Mouse (Mus musculus) embryonic facial prominence, embryonic 14.5 days (tissue): ENCODE results near the gene Fblim1. TPM values are rescaled to one million over a fixed set of nuclear protein-coding genes. Genes with fewer than 3 reads are reported as not detected.

Experiments used
- ATAC-seq: fragments of 200-750 bp; cut with Nextera tagmentation; 2 replicates; pipeline ENCODE4 v1.8.0; 2017; ENCODE audit warnings: low read depth, moderate number of reproducible peaks, moderate TSS enrichment
- DNase-seq: peaks from one replicate; pipeline ENCODE4 v3.0.0-alpha.2; 2015; ENCODE audit warnings: low spot score
- H3K27ac ChIP-seq: fragments of 300-500 bp; sonication (generic); replicated peaks from 2 replicates; pipeline ENCODE4 v1.5.1; 2014; ENCODE audit warnings: low read depth, mild to moderate bottlenecking, low read length, moderate library complexity
- H3K27me3 ChIP-seq: fragments of 300-500 bp; sonication (generic); replicated peaks from 2 replicates; pipeline ENCODE4 v1.6.1; 2014; ENCODE audit warnings: low read length; ENCODE audit not compliant: control insufficient read depth, insufficient read depth
- H3K36me3 ChIP-seq: fragments of 300-500 bp; sonication (generic); 2 replicates; pipeline ENCODE4 v1.6.1; 2014; ENCODE audit warnings: low read length, mixed read lengths; ENCODE audit not compliant: control insufficient read depth, insufficient read depth
- H3K4me1 ChIP-seq: fragments of 300-500 bp; sonication (generic); 2 replicates; pipeline ENCODE4 v1.6.1; 2014; ENCODE audit warnings: antibody characterized with exemption, low read length; ENCODE audit not compliant: control insufficient read depth, insufficient read depth
- H3K4me2 ChIP-seq: fragments of 300-500 bp; sonication (generic); 2 replicates; pipeline ENCODE4 v1.6.1; 2014; ENCODE audit warnings: low read depth, mild to moderate bottlenecking, low read length, moderate library complexity, mixed read lengths
- H3K4me3 ChIP-seq: fragments of 300-500 bp; sonication (generic); 2 replicates; pipeline ENCODE4 v1.5.1; 2014; ENCODE audit warnings: low read depth, mild to moderate bottlenecking, low read length
- H3K9ac ChIP-seq: fragments of 300-500 bp; sonication (generic); 2 replicates; pipeline ENCODE4 v1.6.1; 2014; ENCODE audit warnings: low read depth, mild to moderate bottlenecking, low read length, moderate library complexity, mixed read lengths
- H3K9me3 ChIP-seq: fragments of 300-500 bp; sonication (generic); 2 replicates; pipeline ENCODE4 v1.6.1; 2016; ENCODE audit warnings: low read length; ENCODE audit not compliant: control insufficient read depth
- WGBS: fragments of 180-500 bp; shearing (Covaris S2); extraction: QIAGEN DNeasy Blood & Tissue Kit; methylation state at CpG from one replicate; pipeline ENCODE4 v1.1.7; 2014; 5-methylcytosine and 5-hydroxymethylcytosine counted together
- polyA plus RNA-seq: library from polyadenylated mRNA; unstranded; fragments of >200 nt; fragmentation: Nextera tagmentation; extraction: Ambion mirVana; gene quantifications from 2 replicates; pipeline ENCODE4 v1.2.1, GENCODE M21; 2014

Gene Fblim1
- polyA plus RNA-seq, 1 experiment from 2014 or later: 22.8 TPM

DNA sequence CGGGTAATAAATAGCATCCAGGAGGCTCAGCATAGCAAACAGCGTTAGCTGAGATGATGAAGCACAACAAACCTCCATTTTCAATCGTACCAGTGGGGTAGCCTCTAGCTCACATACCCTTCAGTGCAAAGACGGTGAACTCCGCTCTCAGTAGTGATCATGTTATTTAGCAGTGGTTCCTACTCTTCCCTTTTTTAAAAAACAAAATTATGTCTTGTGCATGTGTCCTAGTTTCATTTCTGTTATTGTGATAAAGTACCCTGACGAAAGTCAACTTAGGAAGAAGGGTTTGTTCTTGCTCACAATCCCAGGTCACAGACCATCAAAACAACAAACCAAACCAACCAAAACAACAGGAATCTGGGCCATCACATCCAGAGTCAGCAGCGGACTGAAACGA lies 40.1 kb upstream of the Fblim1 start:
- no peak for ATAC-seq
- 88% methylated on average over 8 of the region's 8 CpGs for WGBS
- Histone ChIP-seq H3K9me3 (no peaks in the 10 kb centered on the region), H3K4me3 (no peak overlapping the region), H3K9ac (no peak overlapping the region), H3K4me2 (no peak overlapping the region), H3K36me3 (peaks cover 23% of the 10 kb centered on the region), H3K27ac (no peak overlapping the region), H3K4me1 (no peaks in the 10 kb centered on the region; the same call in 1 of the 2 replicates), H3K27me3 (no peaks in the 10 kb centered on the region)
- DNase-seq: no peak

DNA sequence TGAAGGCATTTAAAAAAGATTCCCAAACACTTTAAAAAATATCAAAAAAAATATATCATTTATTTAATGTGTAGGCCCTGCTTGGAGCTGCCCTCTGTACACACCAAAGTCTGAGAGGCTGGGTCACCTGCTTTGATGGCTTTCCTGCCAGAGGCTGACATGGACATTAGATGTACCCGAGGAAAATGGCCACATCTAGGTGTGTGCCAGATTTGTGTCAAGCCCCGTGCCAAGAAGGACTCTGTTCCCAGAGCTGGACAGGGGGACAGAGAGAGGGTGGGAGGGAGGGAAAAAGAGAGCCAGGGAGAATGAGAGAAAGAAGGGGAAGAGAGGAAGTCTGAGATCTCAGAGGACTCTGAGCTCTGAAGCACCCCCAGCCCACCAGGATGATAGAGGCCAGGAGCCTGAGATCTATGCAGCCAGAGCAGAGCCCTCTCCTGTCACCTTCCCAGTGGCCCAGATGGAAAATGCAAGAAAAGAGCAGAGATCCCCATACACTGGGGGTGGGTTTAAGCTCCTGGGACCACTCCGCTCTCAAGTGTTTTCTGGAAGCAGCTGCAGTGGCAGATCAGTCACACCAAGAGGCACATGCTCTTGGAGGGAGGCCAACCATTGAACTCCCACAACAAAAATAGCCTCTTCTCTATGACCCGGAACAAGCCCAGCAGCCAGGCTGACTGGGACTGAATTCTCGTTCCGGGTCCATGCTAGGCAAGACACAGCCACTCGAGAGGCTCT lies 37.4 kb upstream of the Fblim1 start:
- Histone ChIP-seq H3K36me3 (peaks cover 47% of the 10 kb centered on the region), H3K4me2 (no peak overlapping the region), H3K27me3 (no peaks in the 10 kb centered on the region), H3K4me1 (no peaks in the 10 kb centered on the region; the same call in 1 of the 2 replicates), H3K4me3 (no peak overlapping the region), H3K9me3 (no peaks in the 10 kb centered on the region), H3K27ac (peak overlapping the region; percentile 55), H3K9ac (0 out of 2 replicates have a peak overlapping the region, but pooled peaks have one; percentile 25)
- WGBS: 57% methylated on average over 7 of the region's 7 CpGs
- DNase-seq (peak; percentile 89), ATAC-seq (peak; percentile 82)

DNA sequence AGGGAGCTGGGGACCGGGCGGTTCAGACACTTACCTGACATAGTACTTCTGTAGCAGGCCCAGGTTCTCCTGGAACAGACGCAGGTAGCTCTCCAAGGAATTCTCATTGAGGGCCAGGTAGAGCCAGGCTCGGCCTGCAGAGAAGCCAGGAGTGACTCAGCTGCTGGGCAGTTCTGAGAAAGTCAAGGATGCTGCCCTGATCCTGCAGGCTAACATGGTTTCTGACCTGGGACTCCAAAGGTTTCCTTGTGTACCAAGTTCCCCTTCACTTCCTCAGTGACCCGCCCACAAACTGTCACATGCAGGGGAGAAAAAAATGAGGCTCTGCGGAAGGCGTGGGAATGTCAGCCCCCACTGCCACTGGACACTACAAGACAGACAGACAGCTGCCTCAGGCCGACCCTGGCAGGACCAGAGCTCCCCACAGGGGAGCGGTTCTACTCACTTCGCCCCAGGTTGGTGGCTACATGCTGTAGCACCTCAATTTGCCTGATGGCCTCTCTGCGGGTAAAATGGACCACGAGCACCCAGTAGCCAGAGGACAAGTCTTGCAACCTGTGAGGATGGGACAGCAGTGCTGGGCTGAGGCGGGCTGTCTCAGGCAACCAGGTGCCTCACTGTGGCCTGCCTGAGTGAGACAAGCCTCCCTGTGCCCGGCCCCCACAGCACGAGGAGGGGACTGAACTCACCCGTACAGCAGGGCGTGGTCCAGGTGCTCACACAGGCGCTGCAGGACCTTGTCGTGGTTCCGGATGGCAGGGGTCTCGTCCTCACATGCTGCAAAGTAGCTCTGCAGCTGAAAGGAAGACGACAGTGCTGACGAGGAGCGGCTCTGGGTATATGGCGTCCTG lies 36.3 kb upstream of the Fblim1 start:
- Histone ChIP-seq H3K27ac (no peak overlapping the region), H3K4me2 (no peak overlapping the region), H3K4me1 (no peaks in the 10 kb centered on the region; the same call in 1 of the 2 replicates), H3K36me3 (peaks cover 55% of the 10 kb centered on the region), H3K27me3 (no peaks in the 10 kb centered on the region), H3K9me3 (no peaks in the 10 kb centered on the region), H3K4me3 (no peak overlapping the region), H3K9ac (no peak overlapping the region)
- 88% methylated on average over 25 of the region's 25 CpGs for WGBS
- ATAC-seq: no peak
- DNase-seq: no peak

DNA sequence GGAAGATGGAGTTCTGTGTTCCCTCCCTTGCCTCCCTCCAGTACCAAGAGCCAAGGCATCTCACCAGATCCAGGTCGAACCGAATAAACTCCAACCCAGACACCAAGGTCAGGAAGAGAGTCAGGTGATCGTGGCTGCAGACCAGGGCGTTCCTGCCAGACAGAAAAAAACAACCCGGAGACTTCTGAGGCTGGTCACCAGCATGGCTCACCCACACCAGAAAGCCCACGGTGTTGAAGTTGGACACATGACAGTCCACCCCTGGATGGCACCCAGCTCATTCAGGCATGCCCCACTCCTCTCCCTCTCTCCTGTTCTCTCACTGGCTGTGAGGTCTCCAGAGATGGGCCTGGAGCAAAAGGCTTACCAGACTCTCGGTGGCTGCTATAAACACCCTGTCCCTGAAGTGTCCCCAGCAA lies 35.5 kb upstream of the Fblim1 start:
- Histone ChIP-seq H3K9me3 (no peaks in the 10 kb centered on the region), H3K27me3 (no peaks in the 10 kb centered on the region), H3K9ac (no peak overlapping the region), H3K4me3 (no peak overlapping the region), H3K4me1 (no peaks in the 10 kb centered on the region; the same call in 1 of the 2 replicates), H3K4me2 (no peak overlapping the region), H3K36me3 (peaks cover 60% of the 10 kb centered on the region), H3K27ac (no peak overlapping the region)
- 80% methylated on average over 6 of the region's 7 CpGs for WGBS
- no peak for ATAC-seq
- DNase-seq: no peak

DNA sequence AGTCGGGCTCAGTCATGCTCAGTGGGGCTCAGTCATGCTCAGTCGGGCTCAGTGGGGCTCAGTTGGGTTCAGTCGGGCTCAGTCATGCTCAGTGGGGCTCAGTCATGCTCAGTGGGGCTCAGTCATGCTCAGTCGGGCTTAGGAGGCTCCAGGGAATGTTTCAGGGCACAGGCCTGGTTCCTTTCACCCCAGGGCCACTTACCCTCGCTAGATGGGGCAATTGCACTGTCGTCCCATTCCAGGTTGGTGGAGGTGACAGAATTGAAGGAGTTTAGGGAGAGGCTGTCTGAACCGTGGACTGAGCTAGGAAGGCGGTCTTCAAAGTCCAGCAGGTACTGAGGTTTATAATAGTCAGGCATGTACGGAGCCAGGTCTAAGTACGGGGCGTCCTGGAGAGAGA lies 33.6 kb upstream of the Fblim1 start:
- Histone ChIP-seq H3K4me2 (no peak overlapping the region), H3K9ac (no peak overlapping the region), H3K4me1 (no peaks in the 10 kb centered on the region; the same call in 1 of the 2 replicates), H3K4me3 (no peak overlapping the region), H3K9me3 (no peaks in the 10 kb centered on the region), H3K27me3 (no peaks in the 10 kb centered on the region), H3K36me3 (peaks cover 73% of the 10 kb centered on the region), H3K27ac (no peak overlapping the region)
- DNase-seq (no peak), ATAC-seq (no peak)
- WGBS: 65% methylated on average over 11 of the region's 11 CpGs

DNA sequence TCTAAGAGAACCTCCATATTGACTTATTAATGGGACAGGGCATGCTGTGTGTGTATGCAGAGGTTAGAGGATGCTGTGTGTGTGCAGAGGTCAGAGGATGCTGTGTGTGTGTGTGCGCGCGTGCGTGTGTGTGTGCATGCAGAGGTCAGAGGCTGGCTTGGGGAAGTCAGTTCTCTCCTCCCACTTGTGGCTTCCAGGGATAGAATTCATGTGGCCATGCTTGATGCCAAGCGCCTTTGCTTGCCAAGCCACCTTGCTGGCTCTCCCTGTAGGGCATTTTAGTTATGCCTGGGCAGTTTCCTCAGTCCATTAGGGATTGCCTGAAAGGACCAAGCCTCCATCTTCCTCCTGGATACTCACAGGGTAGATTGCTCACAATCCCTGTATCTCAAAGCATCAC lies 30.8 kb upstream of the Fblim1 start:
- WGBS: 85% methylated on average over 2 of the region's 5 CpGs
- Histone ChIP-seq H3K27me3 (no peaks in the 10 kb centered on the region), H3K4me1 (no peaks in the 10 kb centered on the region), H3K4me2 (no peak overlapping the region), H3K27ac (no peak overlapping the region), H3K36me3 (peaks cover 91% of the 10 kb centered on the region), H3K4me3 (no peak overlapping the region), H3K9ac (no peak overlapping the region), H3K9me3 (no peaks in the 10 kb centered on the region)
- no peak for ATAC-seq
- no peak for DNase-seq

DNA sequence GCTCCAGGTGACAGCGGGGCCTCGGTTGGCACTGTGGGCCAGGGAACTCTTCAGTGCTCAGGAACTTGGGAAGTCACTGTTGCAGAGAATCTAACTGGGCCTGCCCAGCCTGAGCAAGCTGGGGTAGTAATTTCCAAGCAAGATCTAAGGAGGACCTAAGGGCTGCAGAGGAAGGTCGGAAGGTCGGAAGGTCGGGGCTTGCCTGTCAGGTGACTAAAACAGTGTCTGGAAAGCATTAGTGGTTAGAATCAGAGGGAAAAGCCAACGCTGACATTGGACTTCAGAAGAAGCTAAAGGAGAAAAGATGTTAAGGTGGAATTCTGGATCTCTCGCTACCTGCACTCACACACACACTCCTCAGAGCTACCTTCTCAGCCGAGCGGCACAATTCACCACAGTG lies 30.1 kb upstream of the Fblim1 start:
- no peak overlapping the region for H3K4me2 ChIP-seq
- 51% methylated on average over 9 of the region's 9 CpGs for WGBS
- H3K9ac ChIP-seq: no peak overlapping the region
- H3K27ac ChIP-seq: no peak overlapping the region
- no peaks in the 10 kb centered on the region for H3K27me3 ChIP-seq
- no peaks in the 10 kb centered on the region for H3K4me1 ChIP-seq
- DNase-seq: no peak
- H3K9me3 ChIP-seq: no peaks in the 10 kb centered on the region
- H3K36me3 ChIP-seq: peaks cover 91% of the 10 kb centered on the region
- no peak for ATAC-seq
- no peak overlapping the region for H3K4me3 ChIP-seq

DNA sequence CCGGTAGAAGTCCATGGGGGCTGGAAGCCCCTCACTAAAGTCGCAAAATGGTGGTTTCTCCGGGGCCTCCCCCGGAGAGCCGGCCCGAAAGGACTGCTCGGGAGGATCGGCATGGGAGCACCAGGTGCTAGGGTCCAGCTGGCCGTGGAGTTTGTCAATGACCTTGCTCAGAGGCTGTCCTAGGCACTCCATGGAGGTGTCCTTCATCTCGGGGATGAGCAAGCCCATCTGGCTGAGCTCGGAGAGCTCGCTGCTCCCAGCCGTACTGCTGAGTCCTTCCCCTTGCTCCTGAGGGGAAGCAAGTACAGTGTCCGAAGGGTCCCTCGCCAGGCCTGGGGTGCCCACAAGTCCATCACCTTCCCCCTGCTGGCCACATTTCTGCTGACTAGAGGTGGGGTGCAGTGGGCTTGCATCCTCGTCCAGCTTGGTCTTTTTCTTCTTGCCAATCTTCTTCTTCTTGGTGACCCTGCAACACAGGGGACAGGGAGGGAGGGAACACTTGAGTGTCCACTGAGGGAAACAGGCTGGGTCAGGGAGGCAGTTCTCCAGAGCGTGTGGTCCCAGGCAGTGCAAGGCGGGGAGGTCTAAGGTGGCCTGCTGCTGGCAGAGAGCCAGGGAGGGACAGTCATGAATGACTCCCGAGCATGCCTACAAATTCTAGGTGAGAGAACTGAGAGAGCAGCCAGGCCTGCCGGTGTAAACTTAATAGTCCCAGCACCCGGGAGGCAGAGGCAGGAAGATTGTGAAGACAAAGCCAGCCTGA lies 26.4 kb upstream of the Fblim1 start:
- Histone ChIP-seq H3K4me1 (no peaks in the 10 kb centered on the region), H3K9me3 (no peaks in the 10 kb centered on the region), H3K4me2 (no peak overlapping the region), H3K27me3 (no peaks in the 10 kb centered on the region), H3K4me3 (no peak overlapping the region), H3K9ac (no peak overlapping the region), H3K27ac (no peak overlapping the region), H3K36me3 (peaks cover 93% of the 10 kb centered on the region)
- 93% methylated on average over 21 of the region's 21 CpGs for WGBS
- ATAC-seq (no peak), DNase-seq (no peak)
